Mouse (Mus musculus) heart, adult 2 months (tissue): ENCODE results near the gene Zbtb37. TPM values are rescaled to one million over a fixed set of nuclear protein-coding genes. Genes with fewer than 3 reads are reported as not detected.

Experiments
- DNase-seq, 2 experiments: peaks; one replicate each; pipeline ENCODE4 v3.0.0; 2021
- H3K27ac ChIP-seq: fragments of 200-600 bp; 2 replicates; pipeline ENCODE4 v1.8.1; 2022
- H3K27me3 ChIP-seq: fragments of 200-500 bp; 2 replicates; pipeline ENCODE4 v1.6.1; 2012; ENCODE audit warnings: mild to moderate bottlenecking, low read length, inconsistent platforms, mixed read lengths; ENCODE audit not compliant: control insufficient read depth, insufficient read depth
- H3K36me3 ChIP-seq: fragments of 200-500 bp; 2 replicates; pipeline ENCODE4 v1.6.1; 2012; ENCODE audit warnings: low read length, inconsistent platforms; ENCODE audit not compliant: control insufficient read depth, insufficient read depth
- H3K4me1 ChIP-seq: fragments of 200-500 bp; 2 replicates; pipeline ENCODE4 v1.6.1; 2011; ENCODE audit warnings: low read length; ENCODE audit not compliant: control insufficient read depth, insufficient read depth
- H3K4me3 ChIP-seq: fragments of 200-600 bp; 2 replicates; pipeline ENCODE4 v1.8.1; 2022
- H3K79me2 ChIP-seq: fragments of 200-500 bp; replicated peaks from 2 replicates; pipeline ENCODE4 v1.6.1; 2012; ENCODE audit warnings: mild to moderate bottlenecking, inconsistent platforms, low read length, moderate library complexity, mixed read lengths; ENCODE audit not compliant: control insufficient read depth, insufficient read depth
- H3K9ac ChIP-seq: fragments of 200-500 bp; 2 replicates; pipeline ENCODE4 v1.6.1; 2012; ENCODE audit warnings: low read depth, mild to moderate bottlenecking, control low read depth, inconsistent platforms, low read length, mixed read lengths
- CTCF ChIP-seq: fragments of 200-600 bp; IDR thresholded peaks from 2 replicates; pipeline ENCODE4 v1.8.1; 2022; ENCODE audit warnings: antibody characterized with exemption, mild to moderate bottlenecking, moderate library complexity
- EP300 ChIP-seq: fragments of 200-500 bp; IDR thresholded peaks from 2 replicates; pipeline ENCODE4 v1.6.1; 2011; ENCODE audit warnings: low read depth, low read length, control low read depth; ENCODE audit not compliant: insufficient read depth
- POLR2A ChIP-seq: fragments of 200-500 bp; IDR thresholded peaks from 2 replicates; pipeline ENCODE4 v1.6.1; 2011; ENCODE audit warnings: mild to moderate bottlenecking, low read depth, low read length, control low read depth; ENCODE audit not compliant: insufficient read depth
- WGBS: fragments of 180-500 bp; shearing (Covaris S2); methylation state at CpG from one replicate; pipeline ENCODE4 v1.1.7; 2018; 5-methylcytosine and 5-hydroxymethylcytosine counted together
- intact Hi-C: fragments of 180-260 bp; cut with DNase I; formaldehyde crosslinking; loops from one replicate; pipeline ENCODE4 v1.15.1; 2025
- polyA plus RNA-seq: library from polyadenylated mRNA; depleted of rRNA; stranded (reverse); fragments of >200 nt; gene quantifications from 2 replicates; pipeline ENCODE4 v1.2.3, GENCODE M21; 2012
- total RNA-seq, 2 experiments: library from RNA; stranded (reverse); gene quantifications; 2 replicates each; pipeline ENCODE4 v1.2.3; 2021

Zbtb37 gene
- total and polyA plus RNA-seq, 3 experiments = 1.8 to 14.2 (median 13.8) TPM

DNA sequence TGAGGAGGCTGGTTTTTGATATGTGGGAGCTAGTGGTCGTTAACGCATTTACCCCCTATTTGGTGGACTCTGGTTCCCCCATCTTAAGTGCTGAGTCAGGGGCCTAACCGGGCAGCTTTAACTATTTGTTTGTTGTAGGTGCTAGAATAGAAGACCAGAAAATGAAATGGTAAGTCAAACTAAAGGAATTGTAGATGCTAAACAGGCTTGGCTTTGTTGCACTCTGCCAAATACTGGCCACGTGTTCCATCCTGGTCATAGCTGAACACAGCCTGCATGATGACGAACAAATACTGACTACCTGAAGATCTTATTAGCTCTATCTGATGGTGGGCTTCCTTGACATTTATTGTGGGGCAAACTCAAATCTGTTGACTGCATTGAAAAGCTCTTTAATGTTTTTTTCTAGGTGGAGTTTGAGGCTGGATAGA, 1.8 kb upstream of the Zbtb37 start:
- Histone ChIP-seq H3K9ac (peak overlapping the region; percentile 85), H3K4me3 (peak overlapping the region; percentile 74), H3K27ac (peak overlapping the region; percentile 97; the same call in 1 of the 2 replicates), H3K79me2 (0 out of 2 replicates have a peak, but pooled peaks cover 2% of the 10 kb centered on the region), H3K27me3 (no peaks in the 10 kb centered on the region), H3K4me1 (peaks cover 8% of the 10 kb centered on the region), H3K36me3 (peaks cover 29% of the 10 kb centered on the region)
- no peak for DNase-seq
- WGBS = 2% methylated on average over 5 of the region's 5 CpGs
- intact Hi-C loops = loop anchor here (10.0 kb wide), 3 partner anchors 158 to 822 kb away; partner anchors contain the start of gene Cacybp
- TF ChIP-seq CTCF = no peak
- TF ChIP-seq EP300 = no peak
- TF ChIP-seq POLR2A = no peak

- H3K79me2 ChIP-seq = 0 out of 2 replicates have a peak, but pooled peaks cover 2% of the 10 kb centered on the region
- H3K27ac ChIP-seq = peak overlapping the region; percentile 97
- H3K27me3 ChIP-seq = no peaks in the 10 kb centered on the region
- intact Hi-C loops = loop anchor here (2.0 to 10.0 kb wide), 4 partner anchors 35 to 821 kb away; partner anchors contain the start of genes Cacybp, Cenpl and Dars2
- 7% methylated on average over 6 of the region's 6 CpGs for WGBS
- no peak for DNase-seq
- H3K4me1 ChIP-seq = peaks cover 8% of the 10 kb centered on the region
- H3K4me3 ChIP-seq = peak overlapping the region; percentile 74
- peak overlapping the region; percentile 85 for H3K9ac ChIP-seq
- TF ChIP-seq POLR2A = peak; percentile 14; the same call in 1 of the 2 replicates
- TF ChIP-seq EP300 = no peak
- H3K36me3 ChIP-seq = peaks cover 29% of the 10 kb centered on the region
Measured at GRCm38 (mm10) chr1:161035786-161036404, 1.2 kb upstream of the Zbtb37 start.

DNA sequence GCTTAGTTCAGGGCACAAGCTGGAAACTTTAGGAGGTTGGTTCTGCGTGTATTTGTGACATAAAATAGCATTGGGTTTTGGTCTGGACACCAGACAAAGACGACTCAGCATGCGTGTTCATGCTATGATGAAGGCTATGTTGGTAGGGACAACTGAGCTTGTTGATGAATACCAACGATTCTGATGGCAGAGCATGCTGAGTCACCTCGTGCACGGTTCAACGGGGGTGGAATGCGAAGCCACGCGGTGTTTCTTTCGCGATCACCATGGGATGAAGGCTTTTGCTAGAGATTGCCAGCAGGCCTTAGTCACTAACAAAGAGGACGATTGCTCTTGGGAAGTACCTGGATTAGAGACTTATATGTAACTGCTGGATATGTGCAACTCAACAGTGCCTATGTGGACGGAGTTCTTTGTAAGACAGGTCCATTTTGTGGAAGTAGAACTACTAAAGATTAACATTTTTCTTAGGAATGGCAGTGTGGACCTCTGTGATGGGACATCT, 684 bp upstream of the Zbtb37 start:
- peak overlapping the region; percentile 97 for H3K27ac ChIP-seq
- WGBS = under 1% methylated on average over 14 of the region's 14 CpGs
- peaks cover 8% of the 10 kb centered on the region for H3K4me1 ChIP-seq
- H3K79me2 ChIP-seq = 0 out of 2 replicates have a peak, but pooled peaks cover 2% of the 10 kb centered on the region
- TF ChIP-seq EP300 (no peak), CTCF (no peak), POLR2A (no peak)
- H3K9ac ChIP-seq = peak overlapping the region; percentile 85
- DNase-seq = no peak
- intact Hi-C loops = loop anchor here (2.0 to 10.0 kb wide), 4 partner anchors 35 to 821 kb away; partner anchors contain the start of genes Cacybp, Cenpl and Dars2
- H3K36me3 ChIP-seq = peaks cover 29% of the 10 kb centered on the region
- no peaks in the 10 kb centered on the region for H3K27me3 ChIP-seq
- peak overlapping the region; percentile 74 for H3K4me3 ChIP-seq

DNA sequence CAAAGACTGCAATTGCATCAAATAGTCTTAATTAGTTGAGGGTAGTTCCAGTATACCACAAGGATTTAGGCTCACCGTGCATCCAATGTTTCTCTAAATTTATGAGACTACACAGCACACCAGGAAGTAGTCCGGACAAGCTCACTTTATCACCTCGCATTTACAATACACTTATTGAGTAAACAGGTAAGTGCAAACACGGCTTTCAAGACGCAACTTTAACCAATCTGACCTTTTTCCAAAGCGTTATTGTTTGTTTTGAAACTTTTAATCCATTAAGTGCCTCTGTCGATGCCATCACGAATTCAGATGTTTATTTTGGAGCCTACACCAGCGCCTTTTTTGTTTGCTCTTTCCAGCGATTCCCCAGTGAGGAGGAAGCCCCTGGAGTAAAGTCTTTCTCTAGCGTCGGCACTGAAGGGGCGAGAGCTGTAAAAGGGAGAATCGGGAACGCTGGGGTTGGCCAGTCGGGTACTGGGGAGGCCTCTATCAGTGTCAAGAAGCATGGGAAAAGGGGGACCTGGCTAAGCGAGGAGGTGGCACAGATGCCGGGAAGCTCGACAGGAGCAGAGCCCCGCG, 704 bp downstream of the Zbtb37 start:
- peak overlapping the region; percentile 97 for H3K27ac ChIP-seq
- H3K4me1 ChIP-seq = peaks cover 8% of the 10 kb centered on the region
- peak overlapping the region; percentile 74 for H3K4me3 ChIP-seq
- no peaks in the 10 kb centered on the region for H3K27me3 ChIP-seq
- peak overlapping the region; percentile 87 for H3K9ac ChIP-seq
- 3% methylated on average over 21 of the region's 21 CpGs for WGBS
- no peak for TF ChIP-seq EP300
- no peak for TF ChIP-seq POLR2A
- no peak for TF ChIP-seq CTCF
- intact Hi-C loops = loop anchor here (2.0 to 10.0 kb wide), 7 partner anchors 37 to 819 kb away; partner anchors contain the start of genes Cacybp, Cenpl, Dars2 and Rabgap1l
- peaks cover 26% of the 10 kb centered on the region for H3K36me3 ChIP-seq
- DNase-seq = no peak
- 0 out of 2 replicates have a peak, but pooled peaks cover 2% of the 10 kb centered on the region for H3K79me2 ChIP-seq

- 0 out of 2 replicates have a peak, but pooled peaks cover 2% of the 10 kb centered on the region for H3K79me2 ChIP-seq
- no peaks in the 10 kb centered on the region for H3K27me3 ChIP-seq
- peaks cover 5% of the 10 kb centered on the region for H3K4me1 ChIP-seq
- H3K27ac ChIP-seq = no peak overlapping the region
- H3K4me3 ChIP-seq = no peak overlapping the region
- intact Hi-C loops = loop anchor here (5.0 to 10.0 kb wide), 6 partner anchors 65 to 818 kb away; partner anchors contain the start of genes Cacybp, Rabgap1l and Rc3h1
- 92% methylated on average over 7 of the region's 7 CpGs for WGBS
- no peak for DNase-seq
- TF ChIP-seq EP300 (no peak), CTCF (no peak), POLR2A (no peak)
- H3K36me3 ChIP-seq = peaks cover 15% of the 10 kb centered on the region
- H3K9ac ChIP-seq = no peak overlapping the region
Measured at GRCm38 (mm10) chr1:161032345-161032744, 2.3 kb downstream of the Zbtb37 start.

- H3K9ac ChIP-seq = no peak overlapping the region
- peaks cover 5% of the 10 kb centered on the region for H3K4me1 ChIP-seq
- no peak for DNase-seq
- WGBS = 93% methylated on average over 9 of the region's 9 CpGs
- intact Hi-C loops = loop anchor here (5.0 to 10.0 kb wide), 6 partner anchors 65 to 817 kb away; partner anchors contain the start of genes Cacybp, Rabgap1l and Rc3h1
- H3K79me2 ChIP-seq = 0 out of 2 replicates have a peak, but pooled peaks cover 2% of the 10 kb centered on the region
- H3K4me3 ChIP-seq = no peak overlapping the region
- TF ChIP-seq POLR2A (no peak), EP300 (no peak), CTCF (no peak)
- peaks cover 12% of the 10 kb centered on the region for H3K36me3 ChIP-seq
- no peaks in the 10 kb centered on the region for H3K27me3 ChIP-seq
- H3K27ac ChIP-seq = no peak overlapping the region
Measured at GRCm38 (mm10) chr1:161031881-161032280, 2.8 kb downstream of the Zbtb37 start.
